Mouse (Mus musculus): ENCODE results near the gene Chka. TPM values are rescaled to one million over a fixed set of nuclear protein-coding genes. Genes with fewer than 3 reads are reported as not detected.

Gene Chka
- total and polyA plus RNA-seq, 3 experiments, result 7.6 to 13.0 (median 10.1) TPM

- no peak for DNase-seq (ENCODE audit: extremely low read depth)
- Histone ChIP-seq H3K27ac (ENCODE audit: insufficient read depth, low read depth) (no peak overlapping the region), H3K27me3 (replicated peaks) (no peaks in the 10 kb centered on the region), H3K4me1 (ENCODE audit: control insufficient read depth in 1 of 2, insufficient read depth in 2 of 2) (peaks cover 10 to 44% of the 10 kb centered on the region in 2 experiments; a peak in 3 of 4 replicates), H3K9ac (ENCODE audit: insufficient read depth, low read depth) (no peak overlapping the region), H3K36me3 (replicated peaks in 1 of 2; ENCODE audit: control insufficient read depth in 1 of 2, insufficient read depth in 1 of 2, low read length in 1 of 2) (peaks cover 45 to 59% of the 10 kb centered on the region in 2 experiments), H3K4me3 (replicated peaks in 1 of 3; ENCODE audit: low read depth in 2 of 3, low read length in 2 of 3, poor library complexity in 1 of 3) (no peak overlapping the region), H3K4me2 (ENCODE audit: insufficient read depth, low read depth, poor library complexity, severe bottlenecking) (no peak overlapping the region), H3K79me2 (replicated peaks; ENCODE audit: control insufficient read depth, extremely low read depth, insufficient read depth, poor library complexity, severe bottlenecking) (peaks cover 7% of the 10 kb centered on the region), H3K9me3 (replicated peaks; ENCODE audit: low read length) (no peaks in the 10 kb centered on the region)
- dilution Hi-C loops (cut with MboI; ENCODE audit: extremely low pct_ligation_motif_present, extremely low pct_unique_long_range_greater_than_20kb, low sequenced_read_pairs) (no loop called here), in situ Hi-C loops (cut with MboI; ENCODE audit: low pct_ligation_motif_present, low pct_unique_long_range_greater_than_20kb, low sequenced_read_pairs) (loop anchor here (5.0 kb wide), 1 partner anchor 34 kb away; no protein-coding TSS in a partner anchor)
- TF ChIP-seq MAX (IDR thresholded peaks at IDR 0.05; ENCODE audit: low read length) (no peak), JUN (IDR thresholded peaks at IDR 0.05; ENCODE audit: insufficient read depth, low read depth, low read length) (no peak), ZKSCAN1 (IDR thresholded peaks at IDR 0.05; ENCODE audit: borderline replicate concordance, low read depth, low read length) (no peak)
Measured at GRCm38 (mm10) chr19:3907876-3908660, 56.5 kb downstream of the Chka start.

- H3K4me1 ChIP-seq (ENCODE audit: control insufficient read depth in 1 of 2, insufficient read depth in 2 of 2), result peaks cover 17 to 44% of the 10 kb centered on the region in 2 experiments
- H3K9ac ChIP-seq (ENCODE audit: insufficient read depth, low read depth), result no peak overlapping the region
- TF ChIP-seq SIN3A (IDR thresholded peaks at IDR 0.05; ENCODE audit: low read length), result no peak
- TF ChIP-seq MXI1 (IDR thresholded peaks at IDR 0.05; ENCODE audit: low read depth, low read length), result no peak
- no peak for TF ChIP-seq POLR2AphosphoS2 (IDR thresholded peaks at IDR 0.05; ENCODE audit: low read depth, low read length)
- no peak for TF ChIP-seq TBP (conservative IDR thresholded peaks at IDR 0.05; ENCODE audit: low read depth, low read length)
- no peak for TF ChIP-seq ELF1 (IDR thresholded peaks at IDR 0.05; ENCODE audit: low read depth, low read length)
- no peak for TF ChIP-seq ZKSCAN1 (IDR thresholded peaks at IDR 0.05; ENCODE audit: borderline replicate concordance, low read depth, low read length)
- no peak for TF ChIP-seq MYC (IDR thresholded peaks at IDR 0.05; ENCODE audit: low read depth, low read length)
- no peak for TF ChIP-seq PAX5 (IDR thresholded peaks at IDR 0.05; ENCODE audit: low read length)
- no peak for TF ChIP-seq CHD2 (IDR thresholded peaks at IDR 0.05; ENCODE audit: low read length)
- TF ChIP-seq GABPA (IDR thresholded peaks at IDR 0.05; ENCODE audit: insufficient replicate concordance, low read depth, low read length), result no peak
- no peak for TF ChIP-seq E2F4 (IDR thresholded peaks at IDR 0.05; ENCODE audit: insufficient replicate concordance, low read depth, low read length)
- TF ChIP-seq POLR2A (IDR thresholded peaks at IDR 0.05; ENCODE audit: low read depth, low read length), result no peak
- TF ChIP-seq ZC3H11A (IDR thresholded peaks at IDR 0.05; ENCODE audit: low read depth, low read length), result no peak
- no peak for TF ChIP-seq MAZ (IDR thresholded peaks at IDR 0.05; ENCODE audit: low read depth, low read length)
- no peak for TF ChIP-seq MAX (IDR thresholded peaks at IDR 0.05; ENCODE audit: low read length)
- no peak for TF ChIP-seq SMC3 (IDR thresholded peaks at IDR 0.05; ENCODE audit: low read depth, low read length)
- TF ChIP-seq JUN (IDR thresholded peaks at IDR 0.05; ENCODE audit: insufficient read depth, low read depth, low read length), result no peak
- TF ChIP-seq MAFK (IDR thresholded peaks at IDR 0.05; ENCODE audit: insufficient replicate concordance, low read length), result no peak
- TF ChIP-seq NRF1 (IDR thresholded peaks at IDR 0.05; ENCODE audit: low read depth, low read length), result no peak
- no peak for TF ChIP-seq JUND (conservative IDR thresholded peaks at IDR 0.05; ENCODE audit: low read depth, low read length)
- no peaks in the 10 kb centered on the region for H3K9me3 ChIP-seq (replicated peaks; ENCODE audit: low read length)
- peaks cover 32 to 42% of the 10 kb centered on the region in 2 experiments for H3K36me3 ChIP-seq (replicated peaks in 1 of 2; ENCODE audit: control insufficient read depth in 1 of 2, insufficient read depth in 1 of 2, low read length in 1 of 2)
- H3K27ac ChIP-seq (ENCODE audit: insufficient read depth, low read depth), result no peak overlapping the region
- H3K4me2 ChIP-seq (ENCODE audit: insufficient read depth, low read depth, poor library complexity, severe bottlenecking), result no peak overlapping the region
- peaks cover 12% of the 10 kb centered on the region; the same call in 1 of the 2 replicates for H3K79me2 ChIP-seq (replicated peaks; ENCODE audit: control insufficient read depth, extremely low read depth, insufficient read depth, poor library complexity, severe bottlenecking)
- dilution Hi-C loops (cut with MboI; ENCODE audit: extremely low pct_ligation_motif_present, extremely low pct_unique_long_range_greater_than_20kb, low sequenced_read_pairs) (no loop called here), in situ Hi-C loops (cut with MboI; ENCODE audit: low pct_ligation_motif_present, low pct_unique_long_range_greater_than_20kb, low sequenced_read_pairs) (no loop called here)
- DNase-seq (ENCODE audit: extremely low read depth), result no peak
- H3K4me3 ChIP-seq (replicated peaks in 1 of 3; ENCODE audit: low read depth in 2 of 3, low read length in 2 of 3, poor library complexity in 1 of 3), result no peak overlapping the region
- no peaks in the 10 kb centered on the region for H3K27me3 ChIP-seq (replicated peaks)
Measured at GRCm38 (mm10) chr19:3910206-3910605, 58.6 kb downstream of the Chka start.
